Mouse (Mus musculus) E14TG2a.4 (cell line): ENCODE data around the gene Htr2a.

Experiments used
- CTCF ChIP-seq: conservative IDR thresholded peaks from 2 replicates; pipeline ENCODE4 v1.5.1; 2014; ENCODE audit warnings: low read length
- POU5F1 ChIP-seq: IDR thresholded peaks from 2 replicates; pipeline ENCODE4 v1.6.1; 2014; ENCODE audit warnings: low read length, borderline replicate concordance

DNA sequence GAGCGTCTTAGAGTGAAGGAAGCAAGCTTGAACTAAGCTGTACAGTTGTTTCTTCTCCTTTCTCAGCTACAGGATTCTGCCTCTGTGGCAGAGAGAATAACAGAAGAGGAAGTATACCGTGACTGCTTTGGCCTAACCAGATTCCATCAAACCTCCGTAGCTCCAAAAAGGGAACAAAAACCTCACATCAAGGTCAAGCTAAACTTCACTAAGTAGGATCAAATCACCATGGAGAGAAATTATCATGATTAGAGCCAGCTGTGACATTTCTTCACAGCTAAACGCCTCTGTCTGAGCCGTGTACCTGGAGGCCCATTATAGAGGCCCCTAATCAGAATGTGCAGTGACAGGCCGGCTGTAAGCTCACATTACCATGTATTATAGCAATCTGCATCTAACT, 63.3 kb downstream of the Htr2a start:
- TF ChIP-seq CTCF = no peak
- no peak for TF ChIP-seq POU5F1
